Mouse (Mus musculus): ENCODE results near the gene Adamts17. TPM values are rescaled to one million over a fixed set of nuclear protein-coding genes. Genes with fewer than 3 reads are reported as not detected.

Gene Adamts17
- 1.6 and 1.8 TPM in 2 replicates for polyA plus RNA-seq (2015; fragmentation: Nextera tagmentation; extraction: Ambion mirVana)

DNA sequence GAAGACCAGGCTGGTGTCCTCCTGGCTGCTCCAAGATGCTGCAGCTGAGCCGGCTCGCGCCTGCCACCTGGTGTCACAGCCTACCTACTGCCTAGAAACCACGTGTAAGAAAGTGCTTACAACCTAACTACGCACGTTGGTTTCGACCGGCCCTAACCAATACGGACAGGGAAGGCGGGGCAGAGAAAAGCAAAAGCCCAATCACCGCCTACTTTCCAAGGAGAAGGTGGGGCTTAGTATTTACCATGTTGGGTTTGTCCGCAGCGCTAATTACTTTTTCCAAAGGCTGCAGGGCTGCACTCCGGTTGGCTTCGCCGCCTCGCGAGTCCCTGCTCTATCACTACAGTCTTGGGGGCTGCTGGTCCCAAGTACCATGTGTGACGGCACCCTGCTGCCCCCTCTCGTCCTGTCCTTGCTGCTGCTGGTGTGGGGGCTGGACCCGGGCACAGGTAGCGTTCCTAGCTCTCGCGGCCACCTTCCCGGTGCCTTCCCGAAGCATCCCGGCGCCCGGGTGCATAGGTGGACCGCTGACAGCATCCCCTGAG lies at the start of gene Adamts17:
Adamts17 (plus strand) TSS at position 273 of the 545 bp plus-strand sequence.
- Histone ChIP-seq H3K4me3 (ENCODE audit: low read depth, low read length) (peak within 1 kb of the TSS; percentile 59), H3K27me3 (replicated peaks; ENCODE audit: control insufficient read depth, insufficient read depth, low read length) (peaks cover 15% of the 10 kb centered on the region), H3K27ac (ENCODE audit: low read depth, low read length) (0 out of 2 replicates have a peak within 1 kb of the TSS, but pooled peaks have one; percentile 4), H3K36me3 (ENCODE audit: control insufficient read depth, insufficient read depth) (no peaks in the 10 kb centered on the region), H3K4me1 (replicated peaks; ENCODE audit: control insufficient read depth, insufficient read depth, low read length) (peaks cover 5% of the 10 kb centered on the region), H3K9me3 (ENCODE audit: control insufficient read depth) (no peaks in the 10 kb centered on the region), H3K9ac (ENCODE audit: low read depth, low read length) (peak within 1 kb of the TSS; percentile 48), H3K4me2 (replicated peaks; ENCODE audit: low read depth) (peak within 1 kb of the TSS; percentile 99)
- peak; percentile 97 for ATAC-seq
- TF ChIP-seq CTCF (IDR thresholded peaks at IDR 0.05; ENCODE audit: low read depth), result peak; percentile 97
- WGBS, result under 1% methylated on average over 30 of the region's 30 CpGs

DNA sequence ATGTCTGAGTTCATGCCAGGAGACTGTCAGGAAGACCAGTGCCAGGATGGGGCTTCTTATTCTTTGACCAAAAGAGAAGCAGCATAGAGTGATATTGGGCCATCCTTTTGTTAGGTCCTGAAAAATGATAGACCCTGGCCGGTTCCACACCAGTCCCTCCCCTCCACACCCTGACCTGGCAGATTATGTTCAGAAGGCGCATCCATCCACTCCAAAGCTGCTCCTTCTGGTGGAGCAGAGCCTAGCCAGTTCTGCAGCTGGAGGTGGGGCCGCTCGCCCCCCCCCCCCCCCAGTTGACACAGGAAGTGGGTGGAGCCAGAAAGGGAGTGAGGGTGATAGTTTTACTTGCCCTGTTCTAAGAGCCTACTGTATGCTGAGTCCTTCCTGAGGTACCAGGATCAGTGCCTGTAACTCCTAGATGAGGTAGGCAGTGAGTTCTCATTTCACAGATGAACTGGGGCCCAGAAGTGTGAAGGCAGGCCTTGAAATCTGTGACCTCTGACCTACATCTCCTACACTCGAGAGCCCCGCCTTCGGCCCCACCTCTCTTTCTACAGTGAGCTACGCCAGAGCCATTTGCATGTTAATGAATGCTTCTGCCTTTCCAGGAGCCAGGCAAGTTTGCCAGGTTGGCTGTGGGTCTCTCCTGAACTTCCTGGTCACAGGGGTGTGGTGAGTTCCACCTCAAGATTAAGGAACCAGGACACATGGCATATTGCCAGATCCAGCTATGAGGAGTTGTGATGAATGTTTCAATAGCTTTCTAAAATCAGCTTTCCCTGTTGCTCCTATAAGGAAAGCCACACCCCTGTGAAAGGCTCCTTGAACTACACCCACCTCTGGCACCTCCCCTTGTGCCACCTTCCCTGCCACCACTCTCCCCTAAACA lies 49.4 kb upstream of the Adamts17 start:
- Histone ChIP-seq H3K36me3 (ENCODE audit: control insufficient read depth, insufficient read depth) (no peaks in the 10 kb centered on the region), H3K27ac (ENCODE audit: low read depth, low read length) (no peak overlapping the region)
- WGBS, result 25% methylated on average over 8 of the region's 8 CpGs

GRCm38 (mm10) chr7:66791022-66791421 lies 48.5 kb upstream of the Adamts17 start:
- 0 out of 2 replicates have a peak, but pooled peaks cover 7% of the 10 kb centered on the region for H3K4me1 ChIP-seq (replicated peaks; ENCODE audit: control insufficient read depth, insufficient read depth, low read length)
- H3K9me3 ChIP-seq (ENCODE audit: control insufficient read depth), result no peaks in the 10 kb centered on the region
- no peak overlapping the region for H3K4me2 ChIP-seq (replicated peaks; ENCODE audit: low read depth)
- TF ChIP-seq CTCF (IDR thresholded peaks at IDR 0.05; ENCODE audit: low read depth), result no peak
- H3K4me3 ChIP-seq (ENCODE audit: low read depth, low read length), result no peak overlapping the region
- no peak for ATAC-seq
- H3K9ac ChIP-seq (ENCODE audit: low read depth, low read length), result no peak overlapping the region
- H3K36me3 ChIP-seq (ENCODE audit: control insufficient read depth, insufficient read depth), result no peaks in the 10 kb centered on the region
- no peak overlapping the region for H3K27ac ChIP-seq (ENCODE audit: low read depth, low read length)
- 86% methylated on average over 3 of the region's 3 CpGs for WGBS
- no peaks in the 10 kb centered on the region for H3K27me3 ChIP-seq (replicated peaks; ENCODE audit: control insufficient read depth, insufficient read depth, low read length)

More for the DNA sequence above, 49.4 kb upstream of the Adamts17 start:
- peak overlapping the region; percentile 21; the same call in 1 of the 2 replicates for H3K4me2 ChIP-seq (replicated peaks; ENCODE audit: low read depth)
- H3K9me3 ChIP-seq (ENCODE audit: control insufficient read depth), result no peaks in the 10 kb centered on the region
- H3K27me3 ChIP-seq (replicated peaks; ENCODE audit: control insufficient read depth, insufficient read depth, low read length), result no peaks in the 10 kb centered on the region
- peak; percentile 89 for ATAC-seq
- 0 out of 2 replicates have a peak, but pooled peaks cover 7% of the 10 kb centered on the region for H3K4me1 ChIP-seq (replicated peaks; ENCODE audit: control insufficient read depth, insufficient read depth, low read length)
- H3K9ac ChIP-seq (ENCODE audit: low read depth, low read length), result no peak overlapping the region
- no peak for TF ChIP-seq CTCF (IDR thresholded peaks at IDR 0.05; ENCODE audit: low read depth)
- H3K4me3 ChIP-seq (ENCODE audit: low read depth, low read length), result no peak overlapping the region

- no peaks in the 10 kb centered on the region for H3K36me3 ChIP-seq (ENCODE audit: control insufficient read depth, insufficient read depth)
- H3K4me3 ChIP-seq (ENCODE audit: low read depth, low read length), result no peak overlapping the region
- 40% methylated on average over 1 of the region's 1 CpGs for WGBS
- H3K27me3 ChIP-seq (replicated peaks; ENCODE audit: control insufficient read depth, insufficient read depth, low read length), result no peaks in the 10 kb centered on the region
- no peaks in the 10 kb centered on the region for H3K9me3 ChIP-seq (ENCODE audit: control insufficient read depth)
- H3K27ac ChIP-seq (ENCODE audit: low read depth, low read length), result no peak overlapping the region
- ATAC-seq, result no peak
- H3K4me2 ChIP-seq (replicated peaks; ENCODE audit: low read depth), result no peak overlapping the region
- no peak for TF ChIP-seq CTCF (IDR thresholded peaks at IDR 0.05; ENCODE audit: low read depth)
- no peak overlapping the region for H3K9ac ChIP-seq (ENCODE audit: low read depth, low read length)
- no peaks in the 10 kb centered on the region for H3K4me1 ChIP-seq (replicated peaks; ENCODE audit: control insufficient read depth, insufficient read depth, low read length)
Observed at GRCm38 (mm10) chr7:66796909-66797308, 42.6 kb upstream of the Adamts17 start.

GRCm38 (mm10) chr7:66797345-66797744 lies 42.2 kb upstream of the Adamts17 start:
- no peak overlapping the region for H3K4me2 ChIP-seq (replicated peaks; ENCODE audit: low read depth)
- no peak for TF ChIP-seq CTCF (IDR thresholded peaks at IDR 0.05; ENCODE audit: low read depth)

DNA sequence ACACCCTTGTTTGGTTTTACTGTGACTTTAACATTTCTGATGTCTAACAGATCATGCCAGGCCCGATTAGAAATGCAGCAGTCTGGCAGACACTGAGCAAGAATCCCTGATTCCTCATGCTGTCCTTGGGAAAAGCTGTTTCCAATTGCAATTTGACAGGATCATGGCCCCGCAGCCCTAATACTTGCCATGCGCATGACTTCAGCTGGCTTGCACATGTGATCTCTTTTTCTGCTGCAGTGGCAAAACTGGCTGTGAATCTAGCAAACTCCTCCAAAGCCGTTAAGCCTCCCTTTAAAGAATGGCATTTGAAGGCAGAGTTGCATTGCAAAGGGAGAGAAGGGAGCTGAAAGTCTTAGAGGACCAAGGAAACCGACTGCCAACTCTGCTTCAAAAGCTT lies 40.7 kb upstream of the Adamts17 start:
- WGBS, result 62% methylated on average over 5 of the region's 5 CpGs
- no peak for ATAC-seq
- H3K27ac ChIP-seq (ENCODE audit: low read depth, low read length), result no peak overlapping the region

More at GRCm38 (mm10) chr7:66797345-66797744, 42.2 kb upstream of the Adamts17 start:
- Histone ChIP-seq H3K27ac (ENCODE audit: low read depth, low read length) (no peak overlapping the region), H3K9ac (ENCODE audit: low read depth, low read length) (no peak overlapping the region), H3K9me3 (ENCODE audit: control insufficient read depth) (no peaks in the 10 kb centered on the region), H3K36me3 (ENCODE audit: control insufficient read depth, insufficient read depth) (no peaks in the 10 kb centered on the region), H3K4me1 (replicated peaks; ENCODE audit: control insufficient read depth, insufficient read depth, low read length) (no peaks in the 10 kb centered on the region), H3K27me3 (replicated peaks; ENCODE audit: control insufficient read depth, insufficient read depth, low read length) (no peaks in the 10 kb centered on the region), H3K4me3 (ENCODE audit: low read depth, low read length) (no peak overlapping the region)
- no peak for ATAC-seq
- whole genome bisulfite sequencing, result 91% methylated on average over 1 of the region's 1 CpGs

More for the DNA sequence above, 40.7 kb upstream of the Adamts17 start:
- Histone ChIP-seq H3K9me3 (ENCODE audit: control insufficient read depth) (no peaks in the 10 kb centered on the region), H3K36me3 (ENCODE audit: control insufficient read depth, insufficient read depth) (no peaks in the 10 kb centered on the region), H3K27me3 (replicated peaks; ENCODE audit: control insufficient read depth, insufficient read depth, low read length) (no peaks in the 10 kb centered on the region), H3K4me2 (replicated peaks; ENCODE audit: low read depth) (no peak overlapping the region), H3K4me3 (ENCODE audit: low read depth, low read length) (no peak overlapping the region), H3K4me1 (replicated peaks; ENCODE audit: control insufficient read depth, insufficient read depth, low read length) (no peaks in the 10 kb centered on the region), H3K9ac (ENCODE audit: low read depth, low read length) (no peak overlapping the region)
- TF ChIP-seq CTCF (IDR thresholded peaks at IDR 0.05; ENCODE audit: low read depth), result no peak
